Comparison of ENCODE assay signal across 8 mouse cellular contexts in genomic region chrX:103186829-103187228, GRCm38 (mm10). TPM values are rescaled to one million over a fixed set of nuclear protein-coding genes. Genes with fewer than 3 reads are reported as not detected.
DNase-seq lines count a peak whose midpoint lies in the region; ATAC-seq and TF ChIP-seq lines count a peak whose summit lies in the region.

No protein-coding gene starts in this region.

- H3K27me3 ChIP-seq in heart, postnatal 0 days (ENCODE audit: control insufficient read depth, insufficient read depth, low read length): peaks cover 29% of the 10 kb centered on the region
- peaks cover 36% of the 10 kb centered on the region for H3K27me3 ChIP-seq in embryonic facial prominence, embryonic 13.5 days
- H3K27me3 ChIP-seq in hindbrain, embryonic 14.5 days (ENCODE audit: control insufficient read depth, insufficient read depth, low read length): peaks cover 38% of the 10 kb centered on the region
- peaks cover 12% of the 10 kb centered on the region for H3K27me3 ChIP-seq in midbrain, embryonic 15.5 days (replicated peaks)

- ATAC-seq in heart, postnatal 0 days (ENCODE audit: insufficient read depth, low read depth): no peak
- no peak for ATAC-seq in embryonic facial prominence, embryonic 13.5 days (ENCODE audit: insufficient number of reproducible peaks, insufficient read depth, low FRiP score, low TSS enrichment, low read depth)
- ATAC-seq in hindbrain, embryonic 14.5 days (ENCODE audit: low FRiP score): peak; percentile 42; the same call in 1 of the 2 replicates
- peak; percentile 69 for ATAC-seq in midbrain, embryonic 15.5 days (replicated peaks)

- WGBS in heart, postnatal 0 days: 28% methylated on average over 1 of the region's 1 CpGs
- 33% methylated on average over 1 of the region's 1 CpGs for WGBS in embryonic facial prominence, embryonic 13.5 days
- WGBS in hindbrain, embryonic 14.5 days: 34% methylated on average over 1 of the region's 1 CpGs
- 31% methylated on average over 1 of the region's 1 CpGs for WGBS in midbrain, embryonic 15.5 days

- H3K9me3 ChIP-seq in heart, postnatal 0 days (replicated peaks; ENCODE audit: control insufficient read depth, low read length): no peaks in the 10 kb centered on the region
- H3K9me3 ChIP-seq in embryonic facial prominence, embryonic 13.5 days: no peaks in the 10 kb centered on the region
- no peaks in the 10 kb centered on the region for H3K9me3 ChIP-seq in hindbrain, embryonic 14.5 days (ENCODE audit: control insufficient read depth, low read length)
- no peaks in the 10 kb centered on the region for H3K9me3 ChIP-seq in midbrain, embryonic 15.5 days

- H3K27ac ChIP-seq in heart, postnatal 0 days (ENCODE audit: low read depth): no peak overlapping the region
- no peak overlapping the region for H3K27ac ChIP-seq in embryonic facial prominence, embryonic 13.5 days
- peak overlapping the region; percentile 93 for H3K27ac ChIP-seq in hindbrain, embryonic 14.5 days
- H3K27ac ChIP-seq in midbrain, embryonic 15.5 days: peak overlapping the region; percentile 92

- intact Hi-C loops in heart, postnatal 14 days (cut with DNase I): no loop called here

- H3K4me3 ChIP-seq in heart, postnatal 0 days (ENCODE audit: low read depth, low read length): peak overlapping the region; percentile 40; the same call in 1 of the 2 replicates
- H3K4me3 ChIP-seq in embryonic facial prominence, embryonic 13.5 days: peak overlapping the region; percentile 47; the same call in 1 of the 2 replicates
- H3K4me3 ChIP-seq in hindbrain, embryonic 14.5 days (replicated peaks; ENCODE audit: low read length): peak overlapping the region; percentile 56
- peak overlapping the region; percentile 54 for H3K4me3 ChIP-seq in midbrain, embryonic 15.5 days

- no peak for TF ChIP-seq EP300 in heart, postnatal 0 days (IDR thresholded peaks at IDR 0.05; ENCODE audit: low read depth)

- no peaks in the 10 kb centered on the region for H3K36me3 ChIP-seq in heart, postnatal 0 days (replicated peaks; ENCODE audit: control insufficient read depth, insufficient read depth, low read length)
- H3K36me3 ChIP-seq in embryonic facial prominence, embryonic 13.5 days: no peaks in the 10 kb centered on the region
- H3K36me3 ChIP-seq in hindbrain, embryonic 14.5 days (replicated peaks; ENCODE audit: control insufficient read depth, insufficient read depth): no peaks in the 10 kb centered on the region
- no peaks in the 10 kb centered on the region for H3K36me3 ChIP-seq in midbrain, embryonic 15.5 days (replicated peaks)

- no peak overlapping the region for H3K9ac ChIP-seq in heart, postnatal 0 days (replicated peaks; ENCODE audit: low read depth, low read length)
- H3K9ac ChIP-seq in embryonic facial prominence, embryonic 13.5 days: no peak overlapping the region
- H3K9ac ChIP-seq in hindbrain, embryonic 14.5 days: peak overlapping the region; percentile 71
- no peak overlapping the region for H3K9ac ChIP-seq in midbrain, embryonic 15.5 days

- DNase-seq in heart, postnatal 0 days (ENCODE audit: low spot score): no peak
- no peak for DNase-seq in heart, postnatal 14 days
- DNase-seq in hindbrain, embryonic 14.5 days (ENCODE audit: low spot score): no peak
- no peak for DNase-seq in gastrocnemius, adult 8-10 months (ENCODE audit: low spot score in 2 of 2)
- no peak for DNase-seq in MN1 (ENCODE audit: low spot score)
- DNase-seq in layer of hippocampus, adult 11-12 months (ENCODE audit: low spot score): no peak

- no peak for TF ChIP-seq CTCF in heart, postnatal 0 days (IDR thresholded peaks at IDR 0.05; ENCODE audit: low read depth)

- H3K4me1 ChIP-seq in heart, postnatal 0 days (ENCODE audit: control insufficient read depth, insufficient read depth): no peaks in the 10 kb centered on the region
- H3K4me1 ChIP-seq in embryonic facial prominence, embryonic 13.5 days: no peaks in the 10 kb centered on the region
- no peaks in the 10 kb centered on the region for H3K4me1 ChIP-seq in hindbrain, embryonic 14.5 days (replicated peaks; ENCODE audit: control insufficient read depth, insufficient read depth, low read length)
- H3K4me1 ChIP-seq in midbrain, embryonic 15.5 days: no peaks in the 10 kb centered on the region

- H3K4me2 ChIP-seq in heart, postnatal 0 days (ENCODE audit: low read depth, low read length): peak overlapping the region; percentile 65; the same call in 1 of the 2 replicates
- H3K4me2 ChIP-seq in embryonic facial prominence, embryonic 13.5 days: peak overlapping the region; percentile 62
- peak overlapping the region; percentile 54 for H3K4me2 ChIP-seq in hindbrain, embryonic 14.5 days (replicated peaks)
- peak overlapping the region; percentile 47 for H3K4me2 ChIP-seq in midbrain, embryonic 15.5 days

RNA-seq across cellular contexts. Expression of gene Nap1l2, which starts 0.4 kb away (rescaled TPM):
- total RNA-seq in heart, postnatal 0 days (2014; rRNA removed; ENCODE audit: low replicate concordance): 0.62 TPM in 1 of 2 replicates, not detected in the other
- 0.14 and 0.26 TPM in 2 replicates for polyA plus RNA-seq in heart, postnatal 0 days (2015; fragmentation: Nextera tagmentation; extraction: Ambion mirVana)
- not detected for total RNA-seq in heart, postnatal 14 days (2021)
- 3.3 and 3.8 TPM in 2 replicates for polyA plus RNA-seq in embryonic facial prominence, embryonic 13.5 days (2015; fragmentation: Nextera tagmentation; extraction: Ambion mirVana)
- 83.2 and 94.3 TPM in 2 replicates for polyA plus RNA-seq in hindbrain, embryonic 14.5 days (2014; fragmentation: Nextera tagmentation; extraction: Ambion mirVana)
- polyA plus RNA-seq in midbrain, embryonic 15.5 days (2015; fragmentation: Nextera tagmentation; extraction: Ambion mirVana): 84.8 and 90.5 TPM in 2 replicates
- total RNA-seq in gastrocnemius, adult 8-10 months (2022): not detected

Comparison
In these comparisons a context has a peak if more than half of its experiments do, and no peak if none do; other contexts are left out.
1. ATAC-seq: peak in hindbrain, embryonic 14.5 days (single experiment) and midbrain, embryonic 15.5 days (single experiment); none in heart, postnatal 0 days (single experiment) and embryonic facial prominence, embryonic 13.5 days (single experiment).
2. H3K27ac ChIP-seq: peak in hindbrain, embryonic 14.5 days (single experiment) and midbrain, embryonic 15.5 days (single experiment); none in heart, postnatal 0 days (single experiment) and embryonic facial prominence, embryonic 13.5 days (single experiment).
3. RNA of gene Nap1l2, which starts 0.4 kb away (polyA plus RNA-seq): 84.8 to 90.5 TPM in midbrain, embryonic 15.5 days and 83.2 to 94.3 TPM in hindbrain, embryonic 14.5 days; 3.3 to 3.8 TPM in embryonic facial prominence, embryonic 13.5 days and 0.14 to 0.26 TPM in heart, postnatal 0 days; every median in the first group is over 10 times any median in the second.
4. Peak in every context shown above with its lines, with median percentiles within 50 percentile points of each other: H3K4me2 ChIP-seq and H3K4me3 ChIP-seq.